Mouse (Mus musculus) liver, postnatal 0 days (tissue): ENCODE data around the gene Mlh3. TPM values are rescaled to one million over a fixed set of nuclear protein-coding genes. Genes with fewer than 3 reads are reported as not detected.

Source experiments
- ATAC-seq: fragments of 200-750 bp; cut with Nextera tagmentation; 2 replicates; pipeline ENCODE4 v1.8.0; 2017; ENCODE audit warnings: mild to moderate bottlenecking, moderate library complexity
- DNase-seq: peaks from one replicate; pipeline ENCODE4 v3.0.0-alpha.2; 2016
- H3K27ac ChIP-seq: fragments of 300-500 bp; sonication (generic); 2 replicates; pipeline ENCODE4 v1.5.1; 2014; ENCODE audit warnings: antibody characterized with exemption, moderate library complexity, mild to moderate bottlenecking, low read depth
- H3K27me3 ChIP-seq: fragments of 300-500 bp; sonication (generic); 2 replicates; pipeline ENCODE4 v1.6.1; 2014; ENCODE audit warnings: low read length, control low read depth, mixed read lengths; ENCODE audit not compliant: insufficient read depth
- H3K36me3 ChIP-seq: fragments of 300-500 bp; sonication (generic); replicated peaks from 2 replicates; pipeline ENCODE4 v1.6.1; 2014; ENCODE audit warnings: mild to moderate bottlenecking, control low read depth, low read length, moderate library complexity, mixed read lengths; ENCODE audit not compliant: insufficient read depth
- H3K4me1 ChIP-seq: fragments of 300-500 bp; sonication (generic); 2 replicates; pipeline ENCODE4 v1.6.1; 2014; ENCODE audit warnings: antibody characterized with exemption, mild to moderate bottlenecking, control low read depth; ENCODE audit not compliant: insufficient read depth
- H3K4me2 ChIP-seq: fragments of 300-500 bp; sonication (generic); 2 replicates; pipeline ENCODE4 v1.6.1; 2014; ENCODE audit warnings: low read depth, mild to moderate bottlenecking, low read length, moderate library complexity, mixed read lengths
- H3K4me3 ChIP-seq: fragments of 300-500 bp; sonication (generic); 2 replicates; pipeline ENCODE4 v1.5.1; 2014; ENCODE audit warnings: low read depth, low read length
- H3K9ac ChIP-seq: fragments of 300-500 bp; sonication (generic); replicated peaks from 2 replicates; pipeline ENCODE4 v1.6.1; 2014; ENCODE audit warnings: mild to moderate bottlenecking, moderate library complexity
- H3K9me3 ChIP-seq: fragments of 300-500 bp; sonication (generic); 2 replicates; pipeline ENCODE4 v1.6.1; 2016; ENCODE audit warnings: mild to moderate bottlenecking, control low read depth, low read length, mixed read lengths
- CTCF ChIP-seq: sonication (generic); IDR thresholded peaks from 2 replicates; pipeline ENCODE4 v1.5.1; 2016; ENCODE audit warnings: antibody characterized with exemption, low read depth
- EP300 ChIP-seq: IDR thresholded peaks from 2 replicates; pipeline ENCODE4 v1.6.1; 2016; ENCODE audit warnings: antibody characterized with exemption, low read depth, mild to moderate bottlenecking
- WGBS: fragments of 180-500 bp; shearing (Covaris S2); extraction: QIAGEN DNeasy Blood & Tissue Kit; methylation state at CpG from one replicate; pipeline ENCODE4 v1.1.7; 2014; ENCODE audit not compliant: insufficient replicate concordance; 5-methylcytosine and 5-hydroxymethylcytosine counted together
- polyA plus RNA-seq: library from polyadenylated mRNA; unstranded; fragments of >200 nt; fragmentation: Nextera tagmentation; extraction: Ambion mirVana; gene quantifications from 2 replicates; pipeline ENCODE4 v1.2.1, GENCODE M21; 2015

The Mlh3 gene
- polyA plus RNA-seq, 1 experiment from 2014 or later, result 1.6 TPM

DNA sequence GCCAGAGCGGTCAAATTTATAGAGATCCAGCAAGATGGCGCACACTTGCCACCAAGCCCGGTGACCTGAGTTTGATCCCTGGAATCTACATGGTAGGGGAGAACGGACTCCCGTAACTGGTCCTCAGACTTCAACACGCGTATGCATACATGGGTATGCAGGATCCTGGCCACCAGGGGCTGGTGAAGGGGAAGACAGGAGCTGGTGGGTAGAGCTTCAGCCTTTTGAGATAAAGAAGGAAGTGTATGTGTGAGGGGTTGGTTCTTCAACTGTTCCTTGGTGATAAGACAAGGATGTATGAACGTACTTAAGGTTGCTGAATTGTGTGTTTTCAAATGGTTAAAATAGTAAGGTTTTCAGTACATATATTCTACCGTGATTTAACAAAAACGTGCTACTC lies 8.5 kb upstream of the Mlh3 start:
- no peak overlapping the region for H3K9ac ChIP-seq
- no peak overlapping the region for H3K27ac ChIP-seq
- peak overlapping the region; percentile 94; the same call in 1 of the 2 replicates for H3K4me3 ChIP-seq
- no peaks in the 10 kb centered on the region for H3K9me3 ChIP-seq
- H3K4me2 ChIP-seq, result peak overlapping the region; percentile 98
- H3K27me3 ChIP-seq, result no peaks in the 10 kb centered on the region
- TF ChIP-seq EP300, result peak; percentile 42; the same call in 1 of the 2 replicates
- TF ChIP-seq CTCF, result peak; percentile 55
- ATAC-seq, result peak; percentile 50
- 65% methylated on average over 10 of the region's 10 CpGs for WGBS
- H3K36me3 ChIP-seq, result peaks cover 14% of the 10 kb centered on the region
- peak; percentile 29 for DNase-seq
- H3K4me1 ChIP-seq, result peaks cover 9% of the 10 kb centered on the region

DNA sequence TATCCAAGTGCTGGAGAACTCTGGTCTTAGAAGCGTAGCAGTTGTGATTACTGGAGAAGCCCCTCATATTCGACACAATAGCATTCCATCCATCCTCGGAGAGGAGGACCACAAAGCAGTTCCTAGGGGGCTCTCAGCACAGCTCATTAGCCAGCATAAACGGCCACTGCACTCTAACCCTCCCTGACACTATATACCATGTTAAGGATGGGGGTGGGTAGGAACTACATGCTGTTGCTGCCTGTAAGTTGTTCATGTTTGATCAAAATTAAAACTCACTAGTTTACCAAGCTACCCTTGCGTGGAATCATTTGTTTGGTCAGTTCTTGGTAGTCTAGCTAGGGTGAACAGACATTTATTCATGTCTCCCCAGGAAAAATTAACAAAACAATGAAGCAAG lies 5.9 kb upstream of the Mlh3 start:
- H3K4me2 ChIP-seq, result no peak overlapping the region
- H3K9me3 ChIP-seq, result no peaks in the 10 kb centered on the region
- TF ChIP-seq CTCF, result no peak
- TF ChIP-seq EP300, result no peak
- DNase-seq (no peak), ATAC-seq (no peak)
- H3K9ac ChIP-seq, result no peak overlapping the region
- H3K4me1 ChIP-seq, result peaks cover 9% of the 10 kb centered on the region
- no peak overlapping the region for H3K4me3 ChIP-seq
- no peaks in the 10 kb centered on the region for H3K27me3 ChIP-seq
- 84% methylated on average over 5 of the region's 5 CpGs for WGBS
- peaks cover 14% of the 10 kb centered on the region for H3K36me3 ChIP-seq
- no peak overlapping the region for H3K27ac ChIP-seq

DNA sequence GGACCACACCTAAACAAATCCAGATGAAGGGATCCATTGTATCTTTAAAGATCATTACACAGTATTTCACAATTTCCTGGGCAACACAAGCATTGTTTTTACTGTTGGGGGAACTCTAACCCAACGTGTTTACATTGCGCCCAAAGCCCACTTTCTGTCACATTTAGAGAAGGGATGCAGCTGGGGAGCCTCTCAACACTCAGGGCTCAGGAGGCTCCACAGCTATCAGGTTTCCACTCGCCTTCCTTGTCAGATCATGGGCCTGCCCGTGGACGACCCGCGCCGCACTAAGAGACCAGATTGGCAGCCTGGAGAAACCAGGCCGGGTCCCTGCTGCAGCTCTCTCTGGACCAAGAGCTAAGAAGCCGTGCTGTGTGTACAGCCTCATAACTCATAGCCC lies 3.1 kb upstream of the Mlh3 start:
- 67% methylated on average over 10 of the region's 10 CpGs for WGBS
- no peak for TF ChIP-seq CTCF
- no peak for TF ChIP-seq EP300
- H3K27ac ChIP-seq, result no peak overlapping the region
- H3K4me2 ChIP-seq, result no peak overlapping the region
- no peak overlapping the region for H3K9ac ChIP-seq
- peaks cover 6% of the 10 kb centered on the region for H3K4me1 ChIP-seq
- H3K9me3 ChIP-seq, result no peaks in the 10 kb centered on the region
- DNase-seq (no peak), ATAC-seq (no peak)
- H3K36me3 ChIP-seq, result peaks cover 14% of the 10 kb centered on the region
- no peaks in the 10 kb centered on the region for H3K27me3 ChIP-seq
- H3K4me3 ChIP-seq, result no peak overlapping the region

DNA sequence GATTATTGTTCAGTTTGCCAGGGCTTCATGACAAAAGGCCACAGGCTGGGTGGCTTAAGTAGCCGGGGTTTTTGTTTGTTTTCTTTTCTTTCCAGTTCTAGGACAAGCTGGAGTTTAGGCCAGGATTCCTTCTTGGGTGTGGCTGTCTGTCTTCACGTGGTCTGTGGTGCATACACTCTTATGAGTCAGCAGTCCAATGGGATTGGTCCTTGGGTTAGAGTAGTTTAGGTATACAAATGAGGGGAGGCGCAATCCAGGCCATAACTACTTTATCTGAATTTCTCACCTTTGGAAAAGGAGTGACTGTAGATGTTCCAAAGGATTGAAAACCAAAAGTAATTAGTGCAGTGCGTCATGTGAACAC lies 1.4 kb upstream of the Mlh3 start:
- Histone ChIP-seq H3K36me3 (peaks cover 9% of the 10 kb centered on the region), H3K9ac (no peak overlapping the region), H3K9me3 (no peaks in the 10 kb centered on the region), H3K4me3 (no peak overlapping the region), H3K27me3 (no peaks in the 10 kb centered on the region), H3K4me2 (no peak overlapping the region), H3K27ac (no peak overlapping the region), H3K4me1 (peaks cover 6% of the 10 kb centered on the region; the same call in 1 of the 2 replicates)
- ATAC-seq (no peak), DNase-seq (no peak)
- no peak for TF ChIP-seq CTCF
- TF ChIP-seq EP300, result no peak
- WGBS, result 67% methylated on average over 4 of the region's 4 CpGs

DNA sequence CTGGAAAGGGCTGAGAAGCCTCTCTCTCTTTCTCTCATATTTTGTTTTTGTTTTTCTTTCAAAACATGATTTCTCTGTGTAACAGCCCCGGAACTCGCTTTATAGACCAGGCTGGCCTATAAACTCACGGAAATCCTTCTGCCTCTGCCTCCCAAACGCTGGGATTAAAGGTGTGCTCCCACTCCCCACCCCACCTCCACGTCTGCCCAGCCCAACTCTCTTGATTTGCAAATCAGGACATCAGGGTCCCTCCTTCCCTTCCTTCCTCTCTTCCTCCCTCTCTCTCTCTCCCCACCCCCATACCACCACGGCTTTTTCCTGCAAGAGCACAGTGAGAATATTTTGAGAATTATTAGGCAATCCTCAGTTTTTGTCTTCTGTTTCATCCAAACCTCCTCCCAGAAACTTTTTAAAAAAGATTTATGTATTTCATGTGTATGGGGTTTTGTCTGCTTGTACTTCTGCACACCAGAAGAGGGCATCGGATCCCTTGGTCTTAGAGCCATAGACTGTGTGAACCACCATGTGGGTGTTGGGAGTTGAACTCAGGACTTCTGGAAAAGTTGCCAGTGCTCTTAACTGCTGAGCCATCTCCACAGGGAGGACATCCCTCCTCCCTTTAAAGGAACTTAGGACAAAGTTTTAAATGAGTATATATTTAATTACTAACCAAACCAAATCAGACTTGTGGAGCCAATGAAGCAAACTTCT lies 888 bp upstream of the Mlh3 start:
- Histone ChIP-seq H3K4me1 (peaks cover 6% of the 10 kb centered on the region; the same call in 1 of the 2 replicates), H3K36me3 (peaks cover 9% of the 10 kb centered on the region), H3K4me3 (no peak overlapping the region), H3K9me3 (no peaks in the 10 kb centered on the region), H3K9ac (no peak overlapping the region), H3K27me3 (no peaks in the 10 kb centered on the region), H3K27ac (no peak overlapping the region), H3K4me2 (no peak overlapping the region)
- no peak for ATAC-seq
- 66% methylated on average over 7 of the region's 7 CpGs for WGBS
- TF ChIP-seq EP300, result no peak
- TF ChIP-seq CTCF, result no peak; the same call in 1 of the 2 replicates
- no peak for DNase-seq

DNA sequence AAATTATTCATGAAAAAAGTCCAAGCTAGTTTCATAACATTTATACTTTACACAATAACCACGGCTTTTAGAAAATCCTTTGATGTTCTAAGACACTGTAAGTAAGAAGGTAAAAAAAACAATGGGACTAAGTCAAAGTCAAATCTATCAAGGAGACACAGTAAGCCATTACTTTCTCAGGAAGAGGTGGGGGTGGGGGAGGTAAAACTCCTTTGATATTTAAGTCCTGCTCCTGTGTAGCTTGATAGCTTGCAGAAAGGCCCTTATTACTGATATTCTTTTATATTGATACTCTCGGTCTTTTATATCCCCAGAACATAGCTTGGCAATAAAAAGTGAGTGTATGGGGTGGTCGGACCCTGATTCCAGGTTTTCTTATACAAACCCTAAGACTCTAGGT lies 578 bp downstream of the Mlh3 start:
- no peak overlapping the region; the same call in 1 of the 2 replicates for H3K27ac ChIP-seq
- 0 out of 2 replicates have a peak overlapping the region, but pooled peaks have one; percentile 3 for H3K9ac ChIP-seq
- peaks cover 4% of the 10 kb centered on the region for H3K36me3 ChIP-seq
- DNase-seq (no peak), ATAC-seq (no peak)
- H3K27me3 ChIP-seq, result no peaks in the 10 kb centered on the region
- H3K4me1 ChIP-seq, result peaks cover 6% of the 10 kb centered on the region; the same call in 1 of the 2 replicates
- 63% methylated on average over 3 of the region's 3 CpGs for WGBS
- no peaks in the 10 kb centered on the region for H3K9me3 ChIP-seq
- peak overlapping the region; percentile 65 for H3K4me2 ChIP-seq
- TF ChIP-seq CTCF (no peak), EP300 (no peak)
- peak overlapping the region; percentile 50 for H3K4me3 ChIP-seq
